Mouse (Mus musculus) left cerebral cortex, adult 8-10 months (tissue): ENCODE data around the gene Ttc7. TPM values are rescaled to one million over a fixed set of nuclear protein-coding genes. Genes with fewer than 3 reads are reported as not detected.

Experiments
- DNase-seq, 2 experiments: peaks; one replicate each; pipeline ENCODE4 v3.0.0; 2022; ENCODE audit warnings: low spot score in 2 of 2
- total RNA-seq, 4 experiments: library from RNA; stranded (reverse); gene quantifications; 2 replicates each; pipeline ENCODE4 v1.2.4; 2022

Ttc7 gene
- total RNA-seq, 4 experiments from 2014 or later = 12.8 to 14.8 (median 13.1) TPM

DNA sequence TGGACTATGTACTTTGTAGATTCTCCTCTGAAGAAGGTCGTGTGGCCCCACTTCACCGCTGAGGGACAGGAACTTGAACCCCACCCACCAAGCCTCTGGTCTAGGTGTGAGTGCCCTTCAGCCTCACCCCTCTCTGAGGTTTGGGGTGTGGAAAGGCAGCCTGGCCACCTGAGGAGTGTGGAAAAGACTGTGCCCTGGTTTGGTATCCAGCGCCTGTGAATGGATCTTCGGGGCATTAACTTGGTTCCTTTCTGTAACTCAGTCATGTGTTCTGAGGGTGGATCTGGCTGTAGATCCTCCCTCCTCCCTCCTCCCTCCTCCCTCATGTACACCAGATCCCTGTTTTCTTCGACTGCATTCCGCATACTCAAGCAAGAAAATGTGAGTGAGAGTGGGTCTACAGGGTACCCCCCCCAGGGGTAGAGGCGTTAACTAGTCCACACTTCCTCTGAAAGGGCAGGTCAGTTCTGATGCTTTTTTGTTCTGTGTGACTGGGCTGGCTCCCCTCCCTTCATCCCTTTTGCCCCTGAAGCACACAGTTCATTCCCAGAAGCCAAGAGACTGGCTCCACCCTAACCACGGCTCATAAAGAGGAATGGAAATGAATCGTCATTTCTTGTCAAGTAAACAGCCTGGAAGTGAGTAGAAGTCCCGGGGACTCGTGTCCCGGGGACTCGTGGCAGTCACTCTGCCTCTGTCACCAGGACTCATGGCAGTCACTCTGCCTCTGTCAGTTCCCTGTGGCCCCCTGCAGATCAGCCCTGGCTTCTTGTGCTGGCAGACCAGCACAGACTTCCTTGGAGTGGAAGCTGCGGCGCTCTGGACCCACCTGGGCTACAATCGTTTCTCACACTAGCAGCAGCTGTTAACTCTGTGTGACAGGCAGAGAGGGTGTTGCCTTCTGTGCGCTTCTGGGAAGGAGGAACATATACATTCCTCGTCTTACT lies 30.5 kb downstream of the Ttc7 start:
- DNase-seq = no peak

DNA sequence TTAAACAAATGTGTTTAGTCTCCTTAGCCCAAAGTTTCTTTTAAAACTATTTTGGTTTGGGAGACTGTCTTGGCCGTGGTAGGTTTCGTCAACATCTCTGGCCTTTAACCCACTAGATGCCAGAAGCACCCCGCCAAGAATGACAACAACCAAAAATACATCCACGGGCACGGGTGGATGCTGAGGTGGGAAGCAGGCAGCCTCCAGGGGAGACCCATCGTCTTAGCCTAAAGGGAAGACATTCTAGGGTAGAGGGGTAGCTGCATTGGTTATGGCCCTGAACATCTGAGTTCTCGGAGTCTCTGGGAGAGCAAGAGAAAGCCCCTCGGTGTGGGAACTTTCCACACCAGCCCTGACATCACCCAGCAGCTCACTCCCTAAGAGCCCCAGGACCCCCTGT lies 31.4 kb downstream of the Ttc7 start:
- DNase-seq = no peak

DNA sequence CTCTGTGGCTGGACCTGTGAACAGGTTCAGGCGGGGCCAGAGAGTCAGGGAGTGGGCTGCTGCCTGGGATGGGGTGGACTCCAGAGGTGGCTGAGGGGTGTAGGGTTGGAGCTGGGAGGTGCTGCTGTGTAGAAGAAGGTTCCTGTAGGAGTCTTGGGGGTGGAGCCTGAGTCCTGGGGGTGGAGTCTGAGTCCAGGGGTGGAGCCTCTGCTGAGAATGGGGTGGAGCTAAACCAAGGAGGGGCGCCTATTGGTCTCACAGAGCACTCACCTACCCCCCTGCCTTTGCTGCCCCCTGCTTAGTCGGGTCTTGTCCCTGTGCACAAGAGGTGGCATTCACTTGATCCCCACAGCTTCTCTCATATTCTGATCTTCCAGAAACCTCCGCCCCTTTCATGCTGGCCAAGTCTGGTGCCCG lies 31.9 kb downstream of the Ttc7 start:
- no peak for DNase-seq

DNA sequence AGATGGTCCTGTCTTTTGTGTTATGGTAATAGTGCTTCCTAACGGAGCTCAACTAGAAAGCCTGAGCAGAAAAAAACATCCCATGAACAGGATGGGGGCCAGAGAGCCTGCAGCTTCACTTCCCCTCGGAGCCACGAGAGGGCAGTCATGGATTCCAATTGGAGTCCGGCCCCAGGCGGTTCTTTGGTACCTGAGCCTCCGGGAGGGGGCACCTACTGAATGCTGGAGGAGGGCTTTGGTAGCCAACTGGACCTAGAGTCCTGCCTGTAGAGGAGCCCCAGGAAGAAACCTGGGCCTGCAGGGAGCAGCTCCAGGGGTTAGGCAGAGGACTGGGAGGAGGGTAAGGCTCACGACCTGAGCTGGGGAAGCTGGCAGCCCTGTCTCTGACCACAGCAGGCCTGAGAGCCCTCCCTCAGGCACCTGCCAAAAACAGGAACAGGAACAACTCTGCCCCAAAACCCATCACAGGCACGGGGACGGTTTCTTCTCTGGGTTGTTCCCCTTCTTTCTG lies 32.4 kb downstream of the Ttc7 start:
- peak; percentile 75 to 88 for DNase-seq

DNA sequence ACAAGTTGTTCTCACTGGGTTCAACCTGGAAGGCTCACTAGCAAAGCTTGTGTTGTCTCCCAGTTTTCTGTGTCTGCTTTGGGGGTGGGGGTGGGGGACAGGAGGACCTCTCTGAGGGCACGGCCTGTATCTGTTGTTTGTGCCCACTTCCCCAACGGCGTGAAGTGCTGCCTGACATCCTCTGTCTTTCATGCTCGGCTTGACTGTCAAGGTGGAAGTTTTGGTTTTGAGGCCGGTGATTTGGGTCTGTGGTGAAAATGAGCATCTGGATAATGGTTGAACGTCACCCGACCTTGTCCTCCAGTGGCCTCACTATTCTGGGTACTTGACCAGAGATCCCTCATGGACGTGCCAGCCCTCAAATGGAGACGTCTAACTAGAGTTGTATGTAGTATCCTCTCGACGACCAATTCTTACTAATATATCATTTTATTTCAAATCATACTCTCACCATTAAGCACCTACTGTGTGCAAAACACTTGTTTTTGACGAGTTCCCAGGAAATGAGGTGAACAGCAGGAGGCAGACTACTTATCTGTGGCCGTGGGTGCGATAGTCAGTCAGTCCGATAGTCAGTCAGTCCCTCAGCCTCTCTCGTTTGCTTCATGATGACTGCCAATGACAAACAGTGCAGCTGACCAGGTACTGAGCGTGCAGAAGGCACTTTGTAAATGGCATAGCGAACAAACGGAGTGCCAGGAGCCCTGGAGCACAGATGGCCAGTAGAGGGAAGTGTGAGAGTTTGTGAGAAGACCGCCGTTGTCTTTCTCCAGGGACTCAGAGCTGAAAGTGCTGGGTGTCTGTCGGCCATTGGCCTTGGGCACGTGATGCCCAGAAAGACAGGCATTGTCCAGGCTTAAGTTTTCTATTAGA lies 33.4 kb downstream of the Ttc7 start:
- no peak for DNase-seq

DNA sequence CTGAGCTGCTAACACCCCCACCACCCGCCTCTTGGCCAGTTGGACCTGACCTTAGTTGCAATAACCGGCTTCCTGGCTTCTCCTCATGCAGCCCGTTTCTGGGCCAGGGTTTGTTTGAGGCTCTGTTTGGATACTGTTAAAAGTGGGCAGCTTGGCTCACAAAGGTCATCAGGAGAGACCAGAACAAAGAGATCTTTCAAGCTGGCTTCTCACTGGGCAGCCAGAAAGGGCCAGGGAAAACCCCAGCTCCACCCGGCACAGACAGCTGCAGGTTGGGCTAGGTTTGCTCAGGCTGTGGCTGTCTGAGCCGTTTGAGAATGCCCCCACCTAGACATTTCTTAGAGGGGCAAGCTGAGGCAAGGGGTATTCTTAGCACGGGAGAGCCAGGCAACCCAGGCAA lies 34.6 kb downstream of the Ttc7 start:
- no peak for DNase-seq

DNA sequence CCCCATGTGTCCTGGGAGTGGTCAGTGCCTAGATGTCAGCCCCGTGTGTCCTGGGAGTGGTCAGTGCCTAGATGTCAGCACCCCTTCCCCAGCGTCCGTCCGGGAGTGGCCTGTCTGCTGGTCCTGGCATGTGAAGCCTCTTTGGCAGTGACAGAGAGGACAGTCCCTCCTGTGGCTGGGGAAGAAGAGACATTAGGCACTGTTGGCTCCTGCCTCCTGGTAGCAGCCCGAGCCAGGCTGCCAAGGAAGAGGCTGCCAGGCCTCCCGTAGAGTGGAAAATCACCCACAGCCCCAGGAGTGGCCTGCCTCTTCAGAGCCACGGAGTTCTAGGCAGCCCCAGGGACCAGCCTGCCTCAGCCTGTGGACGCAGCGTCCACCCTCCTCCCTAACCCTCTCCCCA lies 35.3 kb downstream of the Ttc7 start:
- DNase-seq = no peak

DNA sequence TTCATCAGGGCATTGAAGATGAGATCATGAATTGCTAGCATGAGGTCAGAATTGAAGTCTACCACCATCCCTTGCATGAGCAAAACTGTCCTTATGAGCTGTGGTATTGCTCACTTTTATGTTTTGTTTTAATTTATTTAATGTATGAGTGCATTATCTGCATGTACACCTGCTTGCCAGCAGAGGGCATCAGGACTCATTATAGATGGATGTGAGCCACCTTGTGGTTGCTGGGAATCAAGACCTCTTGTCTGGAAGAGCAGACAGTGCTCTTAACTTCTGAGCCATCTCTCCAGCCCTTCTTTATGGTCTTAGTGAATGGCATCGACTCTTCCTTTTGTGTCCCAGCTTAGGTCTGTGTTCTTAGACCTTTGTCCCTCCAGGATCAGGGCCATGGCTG lies 39.0 kb downstream of the Ttc7 start:
- no peak for DNase-seq

DNA sequence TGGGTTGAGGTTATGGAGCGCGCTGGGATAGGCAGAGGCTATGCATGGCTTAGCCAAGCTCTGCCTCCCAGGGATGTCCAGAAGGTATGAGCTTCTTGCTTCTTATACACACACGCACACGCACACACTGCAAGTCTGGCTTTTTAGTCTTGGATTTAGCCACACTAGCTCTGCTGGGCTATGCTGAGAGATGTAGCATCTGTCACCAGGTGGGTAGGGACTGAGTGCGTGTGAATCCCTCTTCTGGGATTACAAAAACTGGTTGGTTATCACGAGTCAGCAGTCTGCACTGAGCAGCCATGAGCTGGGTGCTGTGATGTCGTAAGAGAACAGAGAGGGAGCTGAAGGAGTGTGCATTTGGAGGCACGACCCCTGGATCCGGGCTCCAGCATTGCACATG lies 40.5 kb downstream of the Ttc7 start:
- no peak for DNase-seq

DNA sequence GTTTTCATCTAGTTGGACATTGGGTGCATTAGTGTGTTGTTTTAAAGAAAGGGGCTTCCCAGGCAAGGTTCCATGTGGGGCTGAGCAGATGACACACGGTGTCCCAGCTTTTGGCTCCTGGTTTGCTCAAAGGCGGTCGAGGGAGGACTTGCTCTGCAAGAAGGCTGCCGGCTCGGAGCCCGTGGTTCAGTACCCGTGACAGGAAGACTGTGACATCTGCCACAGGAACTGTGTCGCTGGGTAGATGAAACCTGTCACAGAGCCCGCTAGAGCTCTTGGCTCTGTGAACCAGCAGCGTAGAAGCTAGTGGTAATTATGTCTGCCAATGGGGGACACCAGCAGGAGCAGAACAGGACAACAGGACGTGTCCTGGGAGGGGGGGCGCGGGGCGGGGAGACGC lies 42.8 kb downstream of the Ttc7 start:
- no peak for DNase-seq

DNA sequence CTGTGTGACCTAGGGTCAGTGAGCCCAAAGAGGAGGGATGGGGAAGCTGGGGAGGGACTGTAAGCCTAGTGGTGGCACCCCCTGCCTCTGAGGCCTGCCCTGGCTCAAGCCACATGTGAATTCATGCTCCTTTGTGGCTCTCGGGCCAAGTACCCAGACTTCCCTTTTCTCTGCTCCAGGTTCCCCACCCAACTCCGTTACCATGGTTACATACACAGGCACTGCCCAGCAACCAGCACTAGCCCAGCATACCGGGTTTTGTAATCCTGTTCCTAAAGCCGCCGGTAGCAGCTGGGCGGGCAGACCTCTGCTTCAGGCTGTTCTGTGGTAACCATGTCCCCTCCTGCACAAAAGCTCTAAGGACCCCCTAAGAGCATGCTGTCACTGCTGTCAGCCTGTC lies 44.3 kb downstream of the Ttc7 start:
- DNase-seq = no peak

DNA sequence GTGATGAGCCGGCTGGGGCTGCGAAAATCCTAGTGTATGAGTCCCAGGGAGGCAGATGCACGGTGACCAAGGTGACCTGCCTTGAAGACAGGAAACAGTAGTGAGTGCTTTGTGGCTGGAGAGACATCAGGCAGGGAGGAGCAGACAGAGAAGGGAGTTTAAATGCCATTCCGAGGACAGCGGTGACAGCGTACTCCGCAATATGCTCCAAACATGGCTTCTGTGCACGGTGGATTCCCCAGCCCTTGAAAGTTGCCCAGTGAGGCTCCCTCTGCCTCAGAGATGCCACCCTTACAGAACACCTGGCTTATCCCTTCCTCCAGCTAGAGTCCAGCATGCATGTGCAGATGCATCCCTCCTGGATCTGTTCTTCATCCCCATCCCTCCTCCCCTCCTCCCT lies 45.0 kb downstream of the Ttc7 start:
- DNase-seq = peak in 1 of 2 experiments; percentile 53

DNA sequence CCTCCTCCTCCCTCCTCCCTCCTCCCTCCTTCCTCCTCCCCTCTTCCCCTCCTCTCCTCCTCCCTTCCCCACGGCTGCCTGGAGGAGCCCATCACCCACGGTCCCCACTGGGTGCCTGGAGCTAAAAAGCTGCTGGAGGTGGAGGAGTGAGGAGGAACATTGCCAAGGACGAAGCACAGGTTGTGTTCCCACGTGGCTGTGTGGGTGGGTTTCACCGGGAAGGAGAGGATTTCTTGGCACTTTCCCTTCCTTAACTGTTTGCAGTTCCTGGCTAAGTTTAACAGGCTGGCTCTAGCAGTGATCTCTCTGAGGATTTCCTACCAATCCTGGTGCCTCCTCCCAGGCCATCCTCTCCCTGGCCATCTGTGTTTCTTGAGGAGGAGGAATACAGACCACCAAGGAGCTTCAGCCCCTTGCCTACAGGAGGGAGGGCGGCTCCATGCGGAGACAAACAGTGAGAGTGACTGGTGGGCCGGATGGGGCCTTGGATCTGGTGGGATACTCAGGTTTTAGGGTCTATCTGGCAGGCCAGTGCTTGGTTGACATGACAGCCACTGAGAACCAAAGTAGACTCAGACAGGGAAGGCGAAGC lies 45.6 kb downstream of the Ttc7 start:
- DNase-seq = peak; percentile 66 to 96

DNA sequence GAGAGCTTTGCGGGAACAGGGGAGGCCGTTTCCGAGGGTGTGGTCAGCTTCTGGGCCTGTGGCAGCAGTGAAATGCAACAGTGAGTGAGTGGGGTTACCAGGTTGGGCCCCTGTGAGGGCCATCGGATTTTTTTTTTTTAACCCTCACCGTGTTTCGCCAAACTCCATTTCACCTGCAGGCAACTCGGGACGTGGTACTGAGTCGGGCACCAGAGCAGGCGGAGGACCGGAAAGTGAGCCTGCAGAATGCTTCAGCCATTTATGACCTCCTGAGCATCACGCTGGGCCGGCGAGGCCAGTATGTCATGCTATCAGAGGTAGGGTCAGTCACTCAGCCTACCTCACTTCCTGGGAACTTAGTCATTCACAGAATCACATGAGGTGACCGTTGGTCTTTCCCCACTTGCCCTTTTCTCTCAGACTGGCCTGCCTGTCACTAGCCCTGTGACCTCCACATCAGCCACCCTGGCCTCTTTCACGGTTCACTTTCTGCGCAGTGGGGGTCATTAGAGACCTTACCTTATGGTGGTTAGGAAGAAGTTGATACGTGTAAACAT lies 46.5 kb downstream of the Ttc7 start:
- DNase-seq = no peak

DNA sequence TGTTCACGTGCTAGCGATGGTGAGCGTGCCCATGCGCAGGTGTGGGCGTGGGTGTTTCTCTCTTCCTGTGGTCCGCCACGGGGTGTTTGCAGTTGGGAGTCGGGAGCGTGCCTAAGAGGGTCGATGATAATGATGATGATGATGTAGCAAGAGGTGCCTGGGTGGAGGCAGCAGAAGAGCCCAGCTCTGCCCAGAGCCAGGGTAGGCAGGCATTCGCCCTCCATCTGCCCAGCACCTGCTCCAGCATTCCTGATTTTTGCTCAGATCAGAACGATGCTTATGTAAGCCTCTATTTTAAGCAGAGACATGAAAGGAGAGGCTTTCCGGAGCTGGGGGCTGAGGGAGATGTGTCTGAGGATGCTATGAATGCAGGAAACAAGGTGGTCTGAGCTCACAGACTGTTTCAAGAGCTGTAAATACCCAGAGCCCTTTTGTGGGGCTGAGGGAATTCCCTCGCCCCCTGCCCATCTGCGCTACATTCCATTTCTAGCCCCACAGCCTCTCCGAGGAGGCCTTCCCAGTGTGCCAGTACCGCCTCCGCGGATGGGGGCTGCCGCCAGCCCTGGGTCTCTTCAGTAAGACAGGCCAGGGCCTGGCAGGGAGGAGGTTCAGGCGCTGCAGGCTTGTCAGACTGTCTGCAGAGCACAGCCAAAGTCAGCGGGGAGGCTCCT lies 47.7 kb downstream of the Ttc7 start:
- peak; percentile 63 to 95 for DNase-seq

DNA sequence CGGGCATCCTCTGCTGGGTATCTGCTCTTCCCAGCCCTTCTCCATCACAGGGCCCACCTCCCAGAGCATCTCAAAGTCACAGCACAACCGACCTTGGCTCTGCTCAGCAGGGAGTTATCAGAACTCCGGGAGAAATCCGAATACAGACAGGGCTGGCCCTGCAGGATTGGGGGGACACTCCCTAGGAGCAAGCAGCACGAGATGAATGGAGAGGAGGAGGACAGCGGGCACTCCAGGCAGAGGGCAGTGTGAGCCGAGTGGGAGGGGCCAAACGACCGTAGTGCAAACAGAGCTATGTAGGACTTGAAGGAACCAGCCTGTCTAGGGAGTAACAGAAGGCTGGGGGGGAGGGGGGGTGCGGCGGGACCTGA lies 48.2 kb downstream of the Ttc7 start:
- no peak for DNase-seq

DNA sequence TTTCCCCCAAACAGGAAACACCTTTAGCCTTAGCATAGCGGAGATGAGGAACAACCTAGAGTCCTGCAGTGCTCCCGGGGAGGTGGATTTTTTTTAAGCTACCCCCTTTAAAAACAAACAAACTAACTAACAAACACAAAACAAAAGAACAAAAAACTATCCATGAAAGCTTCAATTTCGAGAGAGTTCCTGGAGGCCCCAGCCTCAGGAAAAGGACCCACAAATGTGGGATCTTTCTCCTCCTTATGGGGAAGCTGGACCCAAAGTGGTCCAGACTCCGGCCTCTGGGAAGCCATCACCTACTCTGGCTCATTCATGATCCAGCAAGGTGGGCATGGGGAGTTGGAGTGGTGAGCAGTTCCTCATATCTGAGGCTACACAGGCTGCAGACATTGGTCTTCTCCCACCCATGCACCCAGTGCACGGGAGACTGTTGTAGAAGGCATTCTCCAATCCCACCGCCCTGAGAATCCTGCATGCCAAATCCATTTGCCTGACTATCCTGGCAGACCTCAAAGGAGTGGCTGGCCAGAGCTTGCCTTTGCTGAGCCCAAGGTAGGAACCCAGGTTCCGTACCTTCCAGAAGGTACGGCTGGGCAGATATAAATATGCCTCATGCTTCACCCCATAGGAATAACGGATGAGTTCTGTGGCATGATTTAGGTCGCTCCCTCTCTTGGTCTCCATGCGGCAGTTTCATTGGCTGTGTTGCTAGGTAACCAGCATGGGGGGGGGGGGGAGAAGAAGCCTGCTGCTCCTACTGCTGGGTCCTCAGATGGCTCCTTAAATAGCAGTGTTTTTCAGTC lies 48.9 kb downstream of the Ttc7 start:
- peak in 1 of 2 experiments; percentile 31 for DNase-seq

DNA sequence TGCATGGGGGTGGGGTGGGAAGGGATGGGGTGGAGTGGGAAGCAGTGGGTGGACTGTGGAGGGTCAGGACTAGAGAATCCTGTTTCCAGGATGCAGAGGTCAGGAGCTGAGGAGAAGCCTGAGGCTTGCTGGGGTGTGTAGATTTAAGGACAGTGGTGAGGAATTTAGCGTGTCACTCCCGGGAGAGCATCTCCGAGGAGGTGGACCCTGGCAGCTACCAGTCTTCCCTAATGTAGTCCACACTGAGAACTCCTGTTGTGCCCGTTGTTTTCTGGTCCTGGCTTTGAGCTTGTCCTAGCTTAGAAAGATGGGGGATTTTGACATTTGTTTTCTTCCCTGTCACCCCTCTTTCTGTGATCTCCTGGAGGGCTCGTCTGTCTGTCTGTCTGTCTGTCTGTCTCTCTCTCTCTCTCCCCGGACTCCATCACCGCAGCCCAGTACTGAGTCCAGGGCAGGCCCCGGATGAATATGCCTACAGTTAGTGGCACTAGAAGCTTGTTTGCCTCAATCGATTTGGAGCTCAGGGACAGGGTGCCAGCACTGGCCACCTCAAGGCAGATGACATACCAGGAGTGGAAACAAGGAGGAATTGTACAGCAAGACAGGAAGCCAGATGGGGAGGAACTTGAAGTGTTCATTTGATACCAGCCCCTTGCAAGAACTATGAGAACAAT lies 49.6 kb downstream of the Ttc7 start:
- peak in 1 of 2 experiments; percentile 48 for DNase-seq

DNA sequence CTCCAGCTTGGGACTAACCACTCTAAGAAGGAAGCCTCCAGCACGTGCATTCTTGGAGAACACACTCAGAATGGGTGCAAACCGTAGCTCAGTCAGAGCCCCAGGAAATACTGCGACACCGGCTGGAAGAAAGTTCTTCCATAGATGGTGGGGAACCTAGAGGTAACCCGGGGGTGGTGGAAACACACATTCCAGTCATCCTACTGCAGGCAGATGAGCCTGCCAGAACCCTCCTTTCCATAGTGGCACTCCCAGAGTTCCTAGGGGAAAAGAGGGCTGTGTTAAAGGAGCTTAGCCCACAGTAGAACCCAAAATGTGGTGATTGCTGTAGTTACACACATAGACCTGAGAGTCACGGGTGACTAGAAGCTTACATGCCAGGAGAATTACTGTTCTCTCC lies 50.2 kb downstream of the Ttc7 start:
- peak in 1 of 2 experiments; percentile 74 for DNase-seq
